Mouse (Mus musculus): ENCODE measurements around the gene C530008M17Rik.
A peak's percentile ranks its signal among the peaks of the same experiment; 100 is the strongest.

The C530008M17Rik gene

DNA sequence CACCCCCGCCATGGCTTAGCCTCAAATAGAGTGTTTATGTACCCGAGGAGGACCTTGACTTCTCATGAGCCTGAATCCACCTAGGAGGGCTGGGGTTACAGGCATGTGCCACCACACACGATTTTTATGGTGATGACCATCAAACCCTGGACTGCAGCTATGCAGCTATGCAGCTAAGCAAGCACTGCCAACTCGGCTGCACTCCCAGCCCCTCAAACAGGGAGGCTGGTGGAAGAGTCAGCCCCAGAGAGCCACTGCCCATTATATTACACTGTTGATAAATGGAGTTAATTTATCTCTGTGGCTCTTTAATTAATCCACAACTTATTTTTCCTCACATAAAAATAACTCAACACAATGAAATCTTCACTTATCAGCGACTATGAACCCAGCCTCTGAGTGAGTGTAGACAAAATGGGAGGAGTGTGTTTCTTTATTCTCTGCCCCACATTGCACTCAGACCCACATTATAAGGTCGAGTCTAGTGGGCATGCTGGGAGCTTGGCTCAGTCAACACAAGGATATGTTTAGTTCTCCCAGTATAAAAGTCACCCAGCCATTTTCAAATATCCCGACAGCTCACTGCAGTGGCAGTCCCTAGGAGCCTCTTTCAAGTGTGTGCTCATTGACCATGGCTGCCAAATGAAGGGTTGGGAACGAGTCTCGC is 117.3 kb downstream of the C530008M17Rik start:
- no peak for DNase-seq (ENCODE audit: low read depth)

GRCm38 (mm10) chr5:76779094-76779615 is 122.8 kb downstream of the C530008M17Rik start:
- DNase-seq (ENCODE audit: low read depth), result peak; percentile 8

GRCm38 (mm10) chr5:76781943-76782342 is 125.6 kb downstream of the C530008M17Rik start:
- DNase-seq (ENCODE audit: low read depth), result no peak

- no peak for DNase-seq (ENCODE audit: low read depth)
Observed at GRCm38 (mm10) chr5:76782414-76783103, 126.2 kb downstream of the C530008M17Rik start.

- no peak for DNase-seq (ENCODE audit: low read depth)
Observed at GRCm38 (mm10) chr5:76783104-76783441, 126.8 kb downstream of the C530008M17Rik start.

DNA sequence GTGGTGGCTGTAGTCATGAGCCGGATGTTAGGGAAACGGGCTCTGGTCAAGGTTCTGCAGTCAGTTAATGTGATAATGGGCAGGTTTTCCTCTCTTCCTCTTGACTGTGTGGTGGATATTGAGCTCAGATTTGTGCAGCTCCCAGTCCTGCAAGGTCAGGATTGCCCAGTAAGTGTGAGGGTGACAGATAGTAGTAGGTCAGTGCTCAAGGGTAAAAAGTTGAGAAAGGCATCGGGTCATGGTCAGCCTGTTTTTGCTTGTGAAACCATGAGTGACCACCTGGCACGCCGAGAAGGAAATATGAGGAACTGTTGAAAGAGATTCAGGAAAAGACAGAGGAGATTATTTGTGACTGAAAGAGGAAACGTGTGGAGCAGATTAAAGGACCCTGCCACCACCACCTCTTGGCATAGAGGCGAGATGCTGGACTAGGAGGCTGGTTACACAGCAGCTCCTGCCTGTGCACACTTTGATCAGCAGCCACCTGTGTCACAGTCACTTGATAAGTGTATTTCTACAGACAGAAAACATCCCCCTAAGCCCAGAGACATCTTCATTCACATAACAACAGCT is 127.9 kb downstream of the C530008M17Rik start:
- DNase-seq (ENCODE audit: low read depth), result no peak

DNA sequence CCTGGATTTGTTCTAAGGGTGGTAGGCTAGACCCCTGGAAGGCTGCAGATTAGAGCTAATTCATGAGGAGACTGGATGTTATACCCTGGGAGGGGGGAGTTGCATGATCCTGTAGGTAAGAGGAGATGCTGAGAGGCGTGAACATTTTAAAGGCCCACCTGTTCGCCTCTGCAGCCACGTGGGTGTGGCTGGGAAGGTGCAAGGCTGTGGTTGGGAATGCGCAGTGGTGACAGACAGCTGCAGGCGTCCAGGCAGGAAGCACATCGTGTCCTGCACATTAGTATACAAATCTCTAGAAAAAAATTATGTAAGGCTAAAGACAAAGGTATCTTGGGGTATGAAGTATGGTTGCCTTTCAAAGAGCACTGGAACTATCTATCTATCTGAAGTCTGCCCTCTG is 128.7 kb downstream of the C530008M17Rik start:
- DNase-seq (ENCODE audit: low read depth), result no peak

GRCm38 (mm10) chr5:76789881-76790280 is 133.6 kb downstream of the C530008M17Rik start:
- no peak for DNase-seq (ENCODE audit: low read depth)

GRCm38 (mm10) chr5:76791280-76791679 is 135.0 kb downstream of the C530008M17Rik start:
- DNase-seq (ENCODE audit: low read depth), result no peak

DNA sequence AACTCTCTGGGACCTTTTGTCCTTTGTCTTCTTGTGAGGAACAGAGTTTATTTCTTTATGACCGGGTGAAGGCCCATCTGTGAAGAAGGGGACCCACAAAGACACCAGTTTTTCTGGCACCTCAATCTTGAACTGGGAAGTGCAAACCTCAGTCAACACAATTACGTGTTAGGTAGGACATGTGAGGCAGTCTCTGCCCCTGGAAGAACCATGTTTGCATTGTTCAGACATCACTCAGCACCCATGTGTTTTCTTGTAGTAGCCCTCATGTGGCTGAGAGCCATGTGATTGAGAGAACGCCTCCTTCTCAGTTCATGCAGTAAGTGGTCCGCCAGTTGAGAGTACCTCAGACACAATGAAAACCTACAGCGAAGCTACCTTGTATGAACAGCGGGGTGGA is 136.4 kb downstream of the C530008M17Rik start:
- DNase-seq (ENCODE audit: low read depth), result no peak

DNA sequence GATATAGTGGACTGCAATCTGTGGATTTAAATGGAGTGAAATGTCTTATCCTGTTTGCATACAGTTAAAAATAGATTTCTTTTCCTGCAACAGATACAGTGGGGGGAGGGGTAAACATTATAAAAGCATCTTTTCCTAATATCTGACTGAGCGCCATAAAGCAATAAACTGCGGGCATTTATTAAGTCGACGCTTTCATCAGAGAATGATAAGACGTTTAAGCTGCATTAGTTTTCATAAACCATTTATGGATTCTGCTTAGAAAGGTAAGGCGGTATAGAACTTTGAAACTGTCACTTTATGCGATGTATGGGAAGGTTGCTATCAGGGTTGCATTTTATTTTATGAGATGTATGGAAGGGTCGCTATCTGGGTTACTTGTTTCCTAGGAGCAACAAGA is 141.7 kb downstream of the C530008M17Rik start:
- DNase-seq (ENCODE audit: low read depth), result no peak

DNA sequence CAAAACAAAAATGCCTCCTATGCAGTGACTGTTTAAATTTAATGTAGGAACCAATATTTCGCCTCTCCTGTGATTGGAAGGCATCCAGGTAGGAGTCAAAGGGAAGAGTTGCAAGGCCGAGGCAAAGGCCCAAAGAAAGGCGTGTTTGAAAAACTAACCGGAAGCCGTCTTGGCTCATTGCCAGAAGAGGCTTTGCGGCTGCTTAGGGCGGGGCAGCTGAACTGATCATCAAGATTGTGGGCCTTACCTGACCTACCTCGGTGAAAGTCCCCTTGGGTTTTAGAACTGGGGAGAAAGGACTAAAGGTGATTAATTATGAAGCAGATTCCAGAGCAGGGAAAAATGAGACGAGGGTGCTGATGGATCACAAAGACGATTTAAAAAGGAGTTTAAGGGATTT is 143.2 kb downstream of the C530008M17Rik start:
- DNase-seq (ENCODE audit: low read depth), result no peak

GRCm38 (mm10) chr5:76809031-76809430 is 152.7 kb downstream of the C530008M17Rik start:
- no peak for DNase-seq (ENCODE audit: low read depth)

- no peak for DNase-seq (ENCODE audit: low read depth)
Observed at GRCm38 (mm10) chr5:76815035-76815434, 158.7 kb downstream of the C530008M17Rik start.

GRCm38 (mm10) chr5:76815786-76816455 is 159.6 kb downstream of the C530008M17Rik start:
- DNase-seq (ENCODE audit: low read depth), result no peak

GRCm38 (mm10) chr5:76816748-76817147 is 160.4 kb downstream of the C530008M17Rik start:
- no peak for DNase-seq (ENCODE audit: low read depth)

DNA sequence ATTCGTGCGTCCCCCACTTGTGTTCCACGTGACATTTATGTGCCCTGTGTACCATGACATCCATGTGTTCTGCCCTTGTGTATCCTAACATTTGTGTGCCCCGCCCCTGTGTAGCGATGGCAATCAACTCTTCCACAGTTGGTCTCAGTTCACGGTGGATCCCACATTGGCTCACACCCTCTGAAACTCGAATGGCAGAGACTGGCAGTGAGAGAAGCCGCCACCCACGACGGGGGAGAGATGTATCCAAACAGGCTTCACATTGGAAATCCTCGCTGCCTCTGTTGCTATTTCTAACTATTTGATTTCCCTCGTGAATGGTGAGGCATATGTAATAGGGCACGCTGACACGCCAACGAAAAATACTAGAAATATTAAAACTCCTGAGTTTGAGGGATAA is 161.4 kb downstream of the C530008M17Rik start:
- DNase-seq (ENCODE audit: low read depth), result no peak

- DNase-seq (ENCODE audit: low read depth), result no peak
Observed at GRCm38 (mm10) chr5:76818807-76819206, 162.5 kb downstream of the C530008M17Rik start.

GRCm38 (mm10) chr5:76822097-76822496 is 165.8 kb downstream of the C530008M17Rik start:
- DNase-seq (ENCODE audit: low read depth), result no peak

DNA sequence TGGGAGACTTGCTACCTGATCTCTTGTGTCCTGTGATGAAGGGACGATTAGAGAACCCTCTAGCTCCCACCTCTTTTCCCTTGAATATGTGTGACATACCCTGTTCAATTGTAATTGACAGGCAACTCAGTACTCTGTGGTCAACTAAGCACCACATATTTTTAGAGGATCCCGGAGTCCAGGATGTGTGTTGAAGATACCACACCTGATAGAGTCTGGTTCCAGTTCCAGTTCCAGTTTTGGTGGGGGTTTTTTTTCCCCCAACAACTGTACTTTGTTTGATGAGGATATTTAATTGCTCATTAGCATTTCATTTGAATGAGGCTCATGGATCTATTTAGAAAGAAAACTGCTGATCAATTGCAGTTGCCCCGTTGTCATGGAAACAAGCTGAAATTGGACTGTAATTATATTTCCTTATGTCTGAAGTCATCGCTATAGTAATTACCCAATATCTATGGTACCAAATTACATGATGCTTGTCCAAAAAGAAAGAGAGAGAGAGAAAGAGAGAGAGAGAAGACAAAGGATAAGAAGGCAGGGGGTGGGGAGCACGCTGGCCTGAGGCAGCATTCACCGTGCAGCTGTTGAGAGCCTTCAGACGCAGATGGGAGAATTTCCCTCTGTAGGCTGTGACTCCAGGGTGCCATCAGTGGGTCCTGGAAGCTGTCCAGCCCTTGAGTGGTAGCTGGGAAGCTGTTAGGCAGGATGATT is 172.4 kb downstream of the C530008M17Rik start:
- no peak for DNase-seq (ENCODE audit: low read depth)

DNA sequence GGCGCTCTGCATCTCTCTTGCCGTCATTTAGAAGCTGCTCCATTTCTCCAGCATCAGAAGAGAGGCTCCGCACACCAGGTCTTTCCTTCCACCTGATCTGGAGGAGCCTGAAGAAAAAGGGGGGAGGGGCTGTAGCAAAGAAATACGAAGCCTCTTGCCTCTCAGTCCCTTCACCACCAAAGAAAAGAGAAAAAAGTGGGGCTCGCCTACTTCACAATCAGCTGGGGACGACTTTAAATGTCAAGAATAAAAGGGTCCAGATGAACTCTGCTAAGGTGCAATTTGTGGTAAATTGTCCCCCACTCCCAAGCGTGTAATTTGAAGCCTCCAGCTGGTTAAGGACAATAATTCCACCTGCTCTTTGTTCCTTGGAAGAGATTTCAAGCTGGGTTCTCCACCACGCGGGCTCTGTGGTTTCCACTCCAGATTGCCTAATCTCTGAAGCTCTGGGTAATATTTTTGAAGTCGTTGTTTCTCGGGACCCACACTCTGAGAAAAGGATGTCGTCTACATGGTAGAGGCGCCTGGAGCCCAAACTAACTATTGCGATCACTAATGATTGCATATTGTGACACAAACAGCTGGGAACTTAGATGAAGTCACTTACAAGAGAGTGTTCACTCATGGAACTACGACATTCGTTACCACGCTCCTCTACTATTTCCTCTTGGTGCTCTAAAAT is 176.4 kb downstream of the C530008M17Rik start:
- DNase-seq (ENCODE audit: low read depth), result no peak
